Mouse (Mus musculus): ENCODE measurements around the gene Pold3.

Pold3 gene

DNA sequence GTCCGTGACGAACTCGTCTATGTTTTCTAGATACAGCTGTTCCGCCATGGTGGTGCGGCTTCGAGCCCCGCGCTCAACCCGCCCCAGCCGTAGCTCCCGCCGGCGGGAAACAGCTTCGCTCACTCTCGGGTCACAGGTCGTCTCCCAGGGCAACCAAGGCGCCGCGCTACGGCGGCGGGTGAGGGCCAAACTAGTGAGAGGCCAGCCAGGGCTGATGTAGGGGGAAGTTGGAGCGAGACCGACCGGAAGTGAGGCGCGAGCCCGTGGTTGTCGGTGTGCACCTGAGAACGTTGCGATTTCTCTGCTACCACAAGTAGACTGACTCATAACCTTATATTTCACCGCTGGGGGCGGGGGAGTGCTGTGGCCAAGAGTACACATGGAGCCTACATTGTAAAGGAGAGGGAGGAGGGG is at the start of gene Pold3:
Gene Pold3 (minus strand): TSS at position 190 of the 414 bp plus-strand sequence.
- peak; percentile 97 to 98 for DNase-seq (ENCODE audit: low spot score in 2 of 2)

DNA sequence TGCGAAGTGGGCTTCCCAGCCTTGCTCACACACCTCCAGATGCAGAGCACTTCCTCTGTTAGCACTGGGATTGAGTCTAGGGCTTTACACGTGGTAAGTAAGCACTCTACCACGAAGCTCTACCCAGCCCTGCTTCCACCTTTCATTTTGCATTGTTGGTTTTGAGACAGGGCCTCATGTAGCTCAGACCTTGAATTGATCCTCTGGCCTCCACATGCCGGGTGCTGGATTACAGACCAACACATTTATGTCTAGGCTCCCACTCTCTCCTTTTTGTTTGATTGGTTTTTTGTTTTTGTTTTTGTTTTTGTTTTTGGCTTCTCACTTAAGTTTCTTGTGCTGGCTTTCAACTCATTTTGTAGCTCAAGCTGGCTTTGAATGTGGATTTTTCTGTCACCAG is 49.4 kb upstream of the Pold3 start:
- no peak for DNase-seq (ENCODE audit: low spot score in 2 of 2)

DNA sequence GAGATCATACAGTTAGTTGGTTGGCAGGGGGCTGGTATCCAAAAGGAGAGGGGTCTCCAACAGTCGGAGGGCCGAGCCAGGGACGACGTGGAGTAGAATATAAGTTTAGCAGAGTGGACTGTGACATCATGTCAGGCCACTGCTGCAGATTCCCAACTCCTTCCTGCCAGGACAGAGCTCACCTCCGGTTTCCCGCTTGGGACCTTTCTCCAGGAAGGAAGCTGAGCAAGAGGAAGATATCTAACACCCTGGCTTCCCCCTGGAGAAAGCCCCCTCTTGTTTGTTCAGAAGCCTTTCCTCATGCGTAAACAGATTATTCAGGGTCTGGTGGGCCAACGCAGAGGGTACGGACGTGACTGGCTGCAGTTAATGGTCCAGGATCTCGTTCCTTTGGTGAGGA is 47.3 kb upstream of the Pold3 start:
- DNase-seq (ENCODE audit: low spot score in 2 of 2), result peak in 1 of 2 experiments; percentile 26

DNA sequence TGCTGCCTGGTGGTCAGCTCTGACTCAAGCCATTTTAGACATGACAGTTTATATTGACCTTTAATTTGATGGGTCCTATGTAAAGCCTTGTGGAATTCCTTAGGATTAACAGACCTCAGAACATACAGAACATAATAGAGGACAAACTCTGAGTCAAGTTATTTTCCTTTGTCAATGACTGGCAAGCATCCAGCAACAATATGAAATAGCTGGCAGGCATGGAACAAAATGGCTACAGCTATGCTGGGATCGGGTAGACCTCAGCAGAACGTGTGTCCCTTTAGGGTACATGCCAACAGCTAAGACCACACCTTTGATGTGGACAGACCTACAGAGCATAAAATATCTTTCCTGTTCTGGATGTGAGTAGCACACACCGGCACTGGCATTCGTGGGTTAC is 42.1 kb upstream of the Pold3 start:
- no peak for DNase-seq (ENCODE audit: low spot score in 2 of 2)

DNA sequence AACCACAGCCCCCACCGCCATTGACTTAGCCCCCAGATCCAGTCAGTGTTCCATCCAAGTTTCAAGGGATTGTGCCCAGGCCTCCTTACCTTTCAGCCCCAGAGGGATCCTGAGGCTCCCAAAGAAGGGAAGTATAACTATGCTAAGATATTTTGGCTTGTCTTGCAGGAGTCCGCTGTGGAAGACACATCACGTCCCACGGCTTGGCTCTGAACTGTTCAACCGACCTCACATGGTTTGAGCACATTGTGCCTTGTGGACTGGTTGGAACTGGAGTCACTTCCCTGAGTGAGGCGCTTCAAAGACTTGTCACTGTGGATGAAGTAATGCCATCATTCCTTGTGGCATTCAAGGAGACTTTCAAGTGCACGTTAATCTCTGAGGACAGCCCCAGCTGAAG is 38.6 kb upstream of the Pold3 start:
- DNase-seq (ENCODE audit: low spot score in 2 of 2), result no peak

DNA sequence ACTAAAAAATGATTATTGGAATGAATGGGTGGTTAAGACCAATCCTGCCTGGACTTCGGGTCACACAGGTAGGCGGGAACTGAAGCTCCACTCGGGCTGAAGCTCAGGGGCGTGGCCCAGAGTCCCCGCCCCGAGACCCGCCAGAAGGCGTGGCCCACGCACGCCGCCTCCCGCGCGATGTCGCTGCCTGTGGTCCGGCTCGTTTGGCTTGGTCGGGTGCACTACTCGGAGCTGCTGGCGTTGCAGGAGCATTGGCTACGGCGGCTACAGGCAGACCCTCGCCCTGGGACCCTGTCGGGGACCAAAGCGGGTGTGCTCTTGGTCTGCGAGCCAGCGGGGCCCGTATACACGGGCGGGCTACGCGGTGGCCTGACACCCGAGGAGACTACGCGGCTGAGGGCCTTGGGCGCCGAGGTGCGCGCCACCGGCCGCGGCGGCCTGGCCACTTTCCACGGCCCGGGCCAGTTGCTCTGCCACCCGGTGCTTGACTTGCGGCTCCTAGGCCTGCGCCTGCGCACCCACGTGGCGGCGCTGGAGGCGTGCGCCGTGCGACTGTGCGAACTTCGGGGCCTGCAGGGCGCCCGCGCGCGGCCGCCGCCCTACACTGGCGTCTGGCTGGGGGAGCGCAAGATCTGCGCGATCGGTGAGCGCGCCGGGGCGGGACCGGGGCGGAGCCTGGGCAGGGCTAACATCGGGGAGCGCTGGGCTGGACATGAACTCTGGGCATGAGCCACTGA is 37.9 kb upstream of the Pold3 start, which contains the start of gene Lipt2:
Gene Lipt2 (plus strand): TSS at position 173 of the 737 bp plus-strand sequence.
- peak; percentile 95 to 97 for DNase-seq (ENCODE audit: low spot score in 2 of 2)

DNA sequence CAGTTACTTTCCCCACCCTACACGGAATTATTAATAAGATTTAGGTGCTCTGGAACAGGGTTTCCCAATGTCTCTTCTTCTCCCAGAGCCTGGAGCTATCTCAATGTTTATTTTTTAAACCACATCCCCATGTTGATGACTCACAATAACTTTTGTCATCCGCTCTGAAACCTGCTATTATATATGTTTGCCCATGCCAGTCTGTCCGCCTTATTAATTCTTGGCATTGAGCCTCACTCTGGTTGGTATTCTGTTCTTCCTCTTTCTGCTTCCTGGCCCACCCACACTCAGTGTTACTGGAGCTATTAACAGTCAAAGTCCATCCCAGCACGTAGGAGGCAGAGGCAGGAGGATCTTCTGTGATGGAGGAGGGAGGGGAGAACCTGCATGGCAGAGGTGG is 36.3 kb upstream of the Pold3 start:
- no peak for DNase-seq (ENCODE audit: low spot score in 2 of 2)

DNA sequence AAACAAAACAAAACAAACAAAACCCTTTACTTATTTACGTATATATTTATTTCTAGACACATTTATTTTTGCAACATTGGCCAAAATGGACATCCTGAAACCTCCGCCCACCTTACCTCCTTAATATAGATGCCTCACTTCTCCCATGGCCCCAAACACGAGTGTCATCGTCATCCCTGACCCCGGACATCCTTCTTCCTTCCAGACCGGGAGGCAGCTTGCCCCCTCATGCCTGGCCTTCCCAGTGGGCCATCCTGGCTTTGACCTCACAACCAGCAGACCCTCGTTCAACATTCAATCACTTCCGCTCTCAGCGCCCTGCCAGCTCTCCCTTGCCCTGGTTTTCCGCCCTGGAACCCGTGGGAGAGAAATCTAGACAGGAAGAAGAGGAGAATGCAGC is 29.3 kb upstream of the Pold3 start:
- DNase-seq (ENCODE audit: low spot score in 2 of 2), result no peak

DNA sequence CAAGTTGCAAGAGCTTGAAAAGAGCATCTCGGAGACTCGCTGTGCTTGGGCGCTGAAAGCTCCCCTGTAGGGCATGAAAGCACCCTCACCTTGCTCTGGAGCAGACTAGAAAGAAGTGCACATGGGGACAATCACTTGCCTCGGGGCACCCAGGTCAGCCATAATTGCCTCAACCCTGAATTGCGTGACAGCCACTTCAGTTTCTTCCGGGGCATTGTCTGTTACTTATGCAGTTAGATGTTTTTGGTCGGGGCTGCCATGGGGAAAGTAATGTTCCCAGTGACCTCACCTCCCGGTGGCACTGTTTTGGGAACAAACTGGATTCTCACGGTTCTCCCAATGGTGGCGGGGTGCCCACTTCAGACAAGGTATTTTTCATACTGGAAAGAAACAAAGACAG is 28.7 kb upstream of the Pold3 start:
- DNase-seq (ENCODE audit: low spot score in 2 of 2), result no peak

DNA sequence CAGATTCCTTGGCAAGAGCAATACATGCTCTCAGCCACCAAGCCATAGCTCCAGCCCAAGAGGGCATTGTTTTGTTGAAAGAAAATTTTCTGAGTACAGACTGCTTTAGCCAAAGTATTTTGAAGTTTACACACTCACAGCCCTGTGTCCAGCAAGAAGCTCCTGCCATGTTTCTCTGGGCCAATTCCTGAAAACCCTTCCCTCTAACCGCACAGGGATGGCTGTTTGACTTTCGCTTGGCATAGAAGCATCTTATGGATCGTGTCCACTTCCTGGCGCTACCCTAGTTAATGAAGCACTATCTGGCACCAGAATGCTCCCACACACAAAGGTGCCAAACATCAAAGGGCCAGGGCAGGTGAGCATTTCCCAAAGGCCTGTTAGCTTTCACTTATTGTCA is 27.2 kb upstream of the Pold3 start:
- no peak for DNase-seq (ENCODE audit: low spot score in 2 of 2)

DNA sequence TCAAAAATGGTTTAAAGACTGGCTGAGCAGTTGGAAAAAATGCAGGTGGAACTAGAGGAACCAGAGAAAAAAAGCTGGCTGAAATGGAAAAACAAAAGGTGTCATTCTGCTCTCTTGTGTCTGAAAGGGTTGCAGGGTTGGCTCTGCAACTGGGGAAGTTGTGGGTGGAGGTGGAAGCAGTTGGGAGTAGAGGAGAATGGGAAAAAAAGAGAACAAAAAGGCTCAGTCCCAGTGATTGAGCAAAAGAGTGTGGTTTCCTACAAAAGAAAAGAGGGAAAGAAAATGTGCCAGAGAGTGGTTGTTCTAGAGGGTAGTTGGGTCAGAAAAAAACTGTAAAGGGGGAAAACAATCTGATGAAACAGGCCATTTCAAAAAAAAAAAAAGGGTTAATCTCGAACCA is 19.2 kb upstream of the Pold3 start:
- no peak for DNase-seq (ENCODE audit: low spot score in 2 of 2)

DNA sequence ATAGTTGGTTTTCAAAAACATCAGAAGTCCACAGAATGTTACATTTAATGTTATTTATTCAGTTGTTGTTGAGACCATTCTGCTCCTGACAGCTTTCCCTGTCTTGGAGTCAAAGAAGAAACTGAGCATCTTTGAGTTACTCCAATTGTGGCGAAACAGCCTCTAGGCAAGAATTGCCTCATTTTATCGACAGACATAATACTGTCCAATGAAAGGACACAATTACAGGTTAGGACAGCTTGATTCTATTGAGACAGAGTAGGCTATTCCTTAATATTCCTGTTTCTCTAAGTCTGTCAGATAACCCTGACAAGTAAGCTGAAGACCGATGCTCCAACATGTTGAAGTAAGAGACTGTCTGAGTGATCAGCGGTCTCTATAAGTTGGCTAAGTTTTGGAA is 16.7 kb upstream of the Pold3 start:
- no peak for DNase-seq (ENCODE audit: low spot score in 2 of 2)

DNA sequence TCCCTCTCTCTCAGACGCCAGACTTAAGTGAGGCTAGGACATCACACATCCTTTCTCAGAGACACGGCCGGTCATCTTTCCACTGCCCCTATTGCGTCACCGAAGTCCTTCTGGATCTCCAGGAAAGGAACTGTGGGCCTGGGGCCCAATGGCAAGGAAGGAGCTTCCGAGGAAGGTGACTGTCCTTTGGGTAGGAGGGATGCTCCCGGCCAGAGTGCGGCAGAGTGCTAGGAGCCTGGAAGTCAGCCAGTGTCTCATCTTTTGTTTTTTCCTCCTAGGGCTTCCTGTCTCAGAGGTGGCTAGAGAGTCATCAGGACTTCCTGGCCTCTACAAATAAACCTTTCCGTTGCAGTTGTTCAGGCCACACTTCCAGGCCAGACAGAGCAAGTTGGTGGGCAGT is 15.7 kb upstream of the Pold3 start:
- peak in 1 of 2 experiments; percentile 46 for DNase-seq (ENCODE audit: low spot score in 2 of 2)

DNA sequence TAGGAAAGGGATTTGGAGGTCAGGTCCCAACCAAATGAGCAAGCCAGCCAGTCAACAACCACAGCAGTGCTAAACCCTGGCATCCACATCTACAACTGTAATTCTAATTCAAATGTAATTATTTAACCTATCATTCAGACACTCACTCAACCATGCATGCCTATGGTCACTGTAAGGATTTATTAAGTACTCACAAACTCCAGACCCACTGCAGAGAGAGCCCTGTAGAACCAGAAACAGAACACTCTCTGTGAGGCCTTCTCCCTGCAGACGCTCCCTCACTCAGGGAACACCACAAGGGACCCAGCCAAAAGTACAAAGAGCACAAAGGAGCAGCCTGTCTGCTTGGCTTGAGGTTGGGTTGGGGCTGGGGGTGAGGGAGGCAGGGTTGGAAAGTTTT is 11.0 kb upstream of the Pold3 start:
- DNase-seq (ENCODE audit: low spot score in 2 of 2), result no peak

DNA sequence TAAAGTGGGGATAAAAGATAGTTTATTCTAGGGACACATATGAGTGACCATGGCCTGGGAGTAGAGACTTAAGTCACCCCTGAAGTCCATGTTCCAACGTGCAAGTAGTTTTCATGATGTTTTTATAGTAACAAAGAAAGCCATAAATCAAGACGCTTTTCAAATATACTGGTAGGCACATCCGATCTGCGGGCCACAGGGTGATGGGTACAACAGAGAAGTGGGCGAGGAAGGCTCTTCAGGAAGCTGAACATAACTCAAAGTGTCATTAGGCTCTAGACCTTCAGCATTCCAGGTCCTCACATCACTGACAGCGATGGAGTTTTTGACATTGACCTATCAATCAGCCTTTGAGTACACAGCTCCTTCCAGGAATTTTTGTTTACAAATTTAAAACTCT is 9.2 kb upstream of the Pold3 start:
- no peak for DNase-seq (ENCODE audit: low spot score in 2 of 2)

DNA sequence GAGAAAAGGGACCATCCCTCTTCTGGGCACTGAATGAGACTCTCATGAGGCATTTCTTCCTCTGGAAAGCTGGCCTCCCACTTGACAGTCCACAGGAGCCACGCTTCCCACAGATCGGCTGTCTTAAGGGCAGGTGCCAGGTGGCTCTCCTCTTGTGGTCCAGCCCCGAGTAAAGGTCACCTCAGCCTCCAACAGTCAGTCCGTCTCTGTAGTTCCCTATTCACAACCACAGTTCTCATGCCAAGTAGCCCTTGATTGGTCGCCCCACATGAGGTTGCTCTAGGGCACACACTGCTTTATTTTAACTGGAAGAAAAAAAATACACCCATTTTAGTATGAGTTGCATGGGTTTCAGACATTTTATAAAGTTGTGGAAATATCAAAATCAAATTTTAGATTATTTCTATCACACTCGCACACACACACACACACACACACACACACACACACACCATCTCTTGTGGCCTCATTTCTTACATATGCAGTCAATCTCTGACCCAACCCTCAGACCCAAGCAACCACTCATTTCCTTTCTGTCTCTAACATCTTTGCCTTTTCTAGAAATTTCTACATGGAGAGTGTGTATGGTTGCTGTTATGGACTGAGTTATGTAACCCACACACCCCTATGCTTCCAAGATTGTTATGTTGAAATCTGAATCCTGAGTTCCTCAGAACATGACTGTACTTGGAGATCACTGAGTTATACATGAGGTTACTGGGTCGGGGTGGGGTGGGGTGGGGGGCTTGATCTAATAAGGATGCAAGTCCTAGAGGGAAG is 7.1 kb upstream of the Pold3 start:
- DNase-seq (ENCODE audit: low spot score in 2 of 2), result no peak

DNA sequence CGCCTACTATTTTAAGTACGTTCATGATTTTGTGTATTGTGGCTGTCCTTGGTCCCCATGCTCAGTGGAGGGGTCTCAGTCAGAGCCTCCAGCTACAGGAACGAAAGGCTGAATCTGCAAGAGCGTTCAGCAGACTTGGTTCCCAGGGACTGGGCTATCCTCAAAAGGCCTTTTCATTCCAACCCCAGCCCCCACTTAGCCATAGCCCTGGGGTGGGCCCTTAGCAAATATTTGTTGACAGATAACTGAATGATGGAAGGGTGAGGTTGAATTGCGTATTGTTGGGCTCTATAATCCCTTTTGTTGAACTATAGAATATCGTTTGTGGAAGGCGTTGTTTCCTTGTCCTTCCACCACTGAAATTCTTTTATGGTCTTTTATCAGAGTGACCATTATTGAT is 5.1 kb upstream of the Pold3 start:
- DNase-seq (ENCODE audit: low spot score in 2 of 2), result no peak

DNA sequence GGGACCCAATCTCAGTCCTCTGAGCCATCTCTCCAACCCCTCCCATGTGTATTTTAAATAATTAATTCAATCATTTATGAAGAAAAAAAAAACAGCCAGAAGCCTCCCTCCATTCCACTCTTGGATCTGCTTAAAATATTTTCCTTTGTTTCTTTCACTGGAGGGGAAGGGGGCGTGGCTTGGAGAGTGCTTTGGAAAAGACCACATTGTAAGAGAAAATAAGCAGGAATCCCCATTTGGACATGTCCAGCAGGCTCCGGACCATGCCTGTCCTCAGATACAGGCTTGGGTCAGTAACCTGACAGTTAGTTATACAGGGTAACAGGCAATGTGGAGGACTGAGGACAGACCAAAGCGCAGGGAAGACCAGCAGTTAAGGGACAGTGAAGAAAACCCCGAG is 3.8 kb upstream of the Pold3 start:
- DNase-seq (ENCODE audit: low spot score in 2 of 2), result peak in 1 of 2 experiments; percentile 15

DNA sequence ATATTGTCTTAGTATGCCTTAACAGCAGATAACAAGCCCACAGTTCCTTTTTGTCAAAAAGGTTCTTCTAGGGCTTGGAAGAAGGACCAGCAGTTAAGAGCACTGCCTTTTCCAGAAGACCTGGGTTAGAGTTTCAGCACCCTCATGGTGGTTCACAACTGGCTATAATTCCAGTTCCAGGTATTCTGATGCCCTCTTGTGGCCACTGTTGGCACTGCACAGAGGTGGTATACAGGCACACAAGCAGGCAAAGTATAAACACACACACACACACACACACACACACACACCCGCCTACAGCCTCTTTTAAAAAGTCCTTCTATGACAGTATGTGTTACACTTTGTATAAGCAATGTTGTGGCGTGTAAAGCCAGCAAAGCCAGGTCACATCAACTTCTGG is 2.8 kb upstream of the Pold3 start:
- no peak for DNase-seq (ENCODE audit: low spot score in 2 of 2)

DNA sequence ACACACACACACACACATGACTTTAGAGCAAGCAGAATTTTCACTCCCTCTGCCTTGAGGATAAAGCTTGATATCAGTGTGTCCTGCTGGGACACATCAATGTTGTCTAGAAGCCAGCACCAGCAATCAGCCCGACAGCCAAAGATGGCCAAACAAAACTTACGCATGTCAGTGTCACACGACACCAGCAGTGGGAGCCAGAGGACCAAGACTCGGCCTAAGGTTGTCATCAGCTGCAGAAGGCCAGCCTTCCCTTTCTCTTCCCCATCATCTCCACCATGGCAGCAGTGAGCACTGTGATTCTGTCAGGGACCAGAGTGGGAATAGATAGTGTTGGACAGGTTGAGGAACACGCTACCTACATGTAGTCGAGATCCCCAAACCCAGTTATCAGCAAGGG is 2.1 kb upstream of the Pold3 start:
- DNase-seq (ENCODE audit: low spot score in 2 of 2), result no peak

DNA sequence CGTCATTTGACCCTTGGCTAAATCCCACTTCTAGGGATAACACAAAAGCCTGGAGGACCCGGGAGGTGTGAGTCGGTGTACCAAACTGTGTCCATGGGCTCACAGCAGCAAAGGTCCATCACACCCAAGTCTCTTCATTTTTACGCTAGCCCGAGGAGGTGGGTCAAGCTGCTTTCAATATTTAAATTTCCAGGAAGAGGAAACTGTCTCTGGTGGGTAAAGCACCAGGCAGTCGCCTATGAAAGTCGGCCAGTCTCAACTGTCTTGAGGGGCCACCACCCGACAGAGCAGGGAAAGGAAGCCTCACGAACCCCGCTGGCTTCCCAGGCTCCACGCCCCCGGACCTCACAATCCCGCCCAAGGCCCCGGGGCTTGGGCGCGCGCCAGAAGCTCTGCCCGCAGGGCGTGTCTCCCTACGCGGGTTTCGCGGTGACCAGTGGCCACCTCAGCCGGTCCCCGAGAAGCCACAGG is 539 bp downstream of the Pold3 start:
- DNase-seq (ENCODE audit: low spot score in 2 of 2), result peak in 1 of 2 experiments; percentile 25

DNA sequence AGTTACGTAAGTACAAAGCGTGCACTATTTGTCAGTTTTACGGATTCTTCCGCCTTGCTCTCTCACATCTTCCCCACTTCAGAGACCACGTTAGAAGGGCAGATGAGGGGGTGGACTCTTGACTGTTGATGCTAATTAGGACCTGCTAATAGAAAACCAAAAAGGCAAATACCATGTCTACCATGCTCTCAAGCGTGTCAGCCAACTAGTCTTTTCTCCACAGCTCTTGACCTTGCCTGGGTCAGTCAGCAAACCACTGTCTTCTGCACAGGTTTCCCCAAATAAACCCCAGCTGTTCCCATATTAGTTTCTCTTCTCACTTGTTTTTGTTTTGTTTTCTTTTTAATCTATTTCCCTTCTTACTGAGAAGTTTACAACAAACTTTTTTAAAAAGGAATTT is 7.1 kb downstream of the Pold3 start:
- no peak for DNase-seq (ENCODE audit: low spot score in 2 of 2)

DNA sequence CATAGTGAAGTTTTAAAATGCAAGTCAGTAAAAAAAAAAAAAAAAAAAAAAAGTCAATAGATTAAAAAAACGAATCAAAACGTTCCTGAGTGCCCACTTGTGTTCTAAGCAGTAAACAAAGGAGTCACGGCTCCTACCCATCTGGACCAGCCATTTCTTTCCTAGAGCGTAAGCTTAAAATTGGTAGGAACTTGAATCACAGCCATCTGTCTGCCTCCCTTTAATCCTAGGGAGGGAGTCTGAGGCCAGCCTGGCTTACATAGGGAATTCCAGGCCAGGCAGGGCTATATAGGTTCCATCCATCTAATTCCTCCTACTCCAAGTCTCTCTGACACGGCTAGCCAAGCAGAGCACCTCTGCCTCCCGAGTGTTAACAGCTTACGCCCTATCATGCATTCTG is 7.5 kb downstream of the Pold3 start:
- DNase-seq (ENCODE audit: low spot score in 2 of 2), result no peak

Data from heart, adult 9 months (tissue).